Mouse (Mus musculus) retina, embryonic 14.5 days (tissue): ENCODE measurements around the gene Rraga.
"Not testable (repeated sequence)": the region's sequence is repeated elsewhere in the genome, so short reads cannot be mapped to it uniquely, and the experiment has no call there.

Experiments used
- DNase-seq: peaks from one replicate; pipeline ENCODE4 v3.0.0-alpha.2; 2015; ENCODE audit warnings: low spot score

Rraga gene

GRCm38 (mm10) chr4:86591304-86591703, 15.8 kb downstream of the Rraga start:
- DNase-seq, result no peak

- DNase-seq, result peak; percentile 96
Observed at GRCm38 (mm10) chr4:86611524-86612288, 36.2 kb downstream of the Rraga start, which contains the start of gene Haus6. Gene Haus6 (minus strand): TSS chr4:86612055.

GRCm38 (mm10) chr4:86612289-86612620, 36.8 kb downstream of the Rraga start:
- DNase-seq, result no peak

- no peak for DNase-seq
Observed at GRCm38 (mm10) chr4:86620506-86620905, 45.0 kb downstream of the Rraga start.

GRCm38 (mm10) chr4:86622116-86622515, 46.6 kb downstream of the Rraga start:
- DNase-seq, result no peak

- DNase-seq, result not testable (repeated sequence)
Observed at GRCm38 (mm10) chr4:86622532-86622931, 47.1 kb downstream of the Rraga start.

- DNase-seq, result no peak
Observed at GRCm38 (mm10) chr4:86625463-86625862, 50.0 kb downstream of the Rraga start.

- DNase-seq, result not testable (repeated sequence)
Observed at GRCm38 (mm10) chr4:86626496-86626895, 51.0 kb downstream of the Rraga start.
